Mouse (Mus musculus) retina, postnatal 1 day (tissue): ENCODE data around the gene Syne4.

Source experiments
- DNase-seq: peaks from one replicate; pipeline ENCODE4 v3.0.0-alpha.2; 2012

Gene Syne4

GRCm38 (mm10) chr7:30332622-30333259, 18.1 kb downstream of the Syne4 start:
- no peak for DNase-seq

- DNase-seq, result peak; percentile 80
Observed at GRCm38 (mm10) chr7:30333436-30333835, 18.8 kb downstream of the Syne4 start.

GRCm38 (mm10) chr7:30334563-30334962, 20.0 kb downstream of the Syne4 start:
- DNase-seq, result no peak

- no peak for DNase-seq
Observed at GRCm38 (mm10) chr7:30335688-30336087, 21.1 kb downstream of the Syne4 start.

GRCm38 (mm10) chr7:30336384-30336783, 21.8 kb downstream of the Syne4 start:
- peak; percentile 94 for DNase-seq

- no peak for DNase-seq
Observed at GRCm38 (mm10) chr7:30339432-30340109, 25.0 kb downstream of the Syne4 start.

GRCm38 (mm10) chr7:30346635-30347379, 32.2 kb downstream of the Syne4 start:
- peak; percentile 77 for DNase-seq

- peak; percentile 87 for DNase-seq
Observed at GRCm38 (mm10) chr7:30347828-30348227, 33.2 kb downstream of the Syne4 start.

GRCm38 (mm10) chr7:30353279-30353822, 38.7 kb downstream of the Syne4 start:
- DNase-seq, result peak; percentile 92

GRCm38 (mm10) chr7:30354059-30354458, 39.5 kb downstream of the Syne4 start:
- peak; percentile 62 for DNase-seq

- no peak for DNase-seq
Observed at GRCm38 (mm10) chr7:30358378-30359186, 44.0 kb downstream of the Syne4 start.

GRCm38 (mm10) chr7:30359276-30359865, 44.8 kb downstream of the Syne4 start:
- DNase-seq, result peak; percentile 46

GRCm38 (mm10) chr7:30360028-30360427, 45.4 kb downstream of the Syne4 start:
- DNase-seq, result peak; percentile 19

GRCm38 (mm10) chr7:30362652-30363343, 48.2 kb downstream of the Syne4 start, which contains the start of gene Lrfn3:
Gene Lrfn3 (minus strand): TSS chr7:30362772.
- peak; percentile 85 for DNase-seq

GRCm38 (mm10) chr7:30363344-30363738, 48.7 kb downstream of the Syne4 start:
- no peak for DNase-seq

GRCm38 (mm10) chr7:30367466-30367865, 52.9 kb downstream of the Syne4 start:
- no peak for DNase-seq
